Mouse (Mus musculus): ENCODE results near the gene Fam172a.

GRCm38 (mm10) chr13:78024683-78025294, 323.0 kb downstream of the Fam172a start, which contains the start of gene Pou5f2:
- TF ChIP-seq CTCF (IDR thresholded peaks at IDR 0.05; ENCODE audit: borderline replicate concordance, insufficient read depth, low read depth, low read length) (peak; percentile 25; the same call in 1 of the 2 replicates), POLR2A (IDR thresholded peaks at IDR 0.05; ENCODE audit: borderline replicate concordance, insufficient read depth, low read length) (no peak)

All from cerebellum, adult 2 months (tissue).